Mouse (Mus musculus) layer of hippocampus, postnatal 25 days (tissue): ENCODE data around the gene Madcam1. TPM values are rescaled to one million over a fixed set of nuclear protein-coding genes. Genes with fewer than 3 reads are reported as not detected.

Source experiments
- DNase-seq, 2 experiments: peaks; one replicate each; pipeline ENCODE4 v3.0.0; 2022; ENCODE audit warnings: mixed read lengths in 2 of 2, low spot score in 1 of 2; ENCODE audit errors: extremely low spot score in 1 of 2
- total RNA-seq, 2 experiments: library from RNA; stranded (reverse); gene quantifications; 2 replicates each; pipeline ENCODE4 v1.2.3; 2021

Gene Madcam1
- total RNA-seq, 2 experiments from 2014 or later: not detected

DNA sequence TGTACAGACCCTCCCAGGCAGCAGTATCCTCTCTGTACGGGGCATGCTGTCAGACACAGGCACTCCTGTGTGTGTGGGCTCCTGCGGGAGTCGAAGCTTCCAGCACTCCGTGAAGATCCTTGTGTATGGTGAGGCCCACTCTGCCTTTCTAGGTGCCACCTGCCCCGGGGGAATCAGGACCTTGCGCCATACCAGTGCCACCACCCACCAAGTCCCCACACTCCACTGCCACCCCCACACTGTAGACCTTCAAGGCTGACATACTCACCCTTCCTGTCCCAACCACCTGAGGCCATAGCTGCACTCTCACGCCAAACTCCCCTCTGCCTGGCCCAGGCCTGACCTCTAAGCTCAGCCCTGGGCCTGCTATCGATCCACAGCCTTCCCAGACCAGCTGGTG lies 692 bp downstream of the Madcam1 start:
- DNase-seq: no peak

DNA sequence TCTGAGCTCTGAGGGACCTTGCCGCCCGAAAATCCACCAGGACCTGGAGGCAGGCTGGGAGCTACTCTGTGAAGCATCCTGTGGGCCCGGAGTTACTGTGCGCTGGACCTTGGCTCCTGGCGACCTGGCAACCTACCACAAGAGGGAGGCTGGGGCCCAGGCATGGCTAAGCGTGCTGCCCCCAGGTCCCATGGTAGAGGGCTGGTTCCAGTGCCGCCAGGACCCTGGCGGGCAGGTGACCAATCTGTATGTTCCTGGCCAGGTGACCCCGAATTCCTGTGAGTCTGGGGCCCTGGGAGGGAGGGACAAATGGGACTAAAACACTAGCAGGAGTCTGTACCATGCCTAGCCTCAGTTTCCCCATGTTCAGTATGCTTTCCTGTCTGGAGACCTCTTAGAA lies 2.1 kb downstream of the Madcam1 start:
- no peak for DNase-seq

DNA sequence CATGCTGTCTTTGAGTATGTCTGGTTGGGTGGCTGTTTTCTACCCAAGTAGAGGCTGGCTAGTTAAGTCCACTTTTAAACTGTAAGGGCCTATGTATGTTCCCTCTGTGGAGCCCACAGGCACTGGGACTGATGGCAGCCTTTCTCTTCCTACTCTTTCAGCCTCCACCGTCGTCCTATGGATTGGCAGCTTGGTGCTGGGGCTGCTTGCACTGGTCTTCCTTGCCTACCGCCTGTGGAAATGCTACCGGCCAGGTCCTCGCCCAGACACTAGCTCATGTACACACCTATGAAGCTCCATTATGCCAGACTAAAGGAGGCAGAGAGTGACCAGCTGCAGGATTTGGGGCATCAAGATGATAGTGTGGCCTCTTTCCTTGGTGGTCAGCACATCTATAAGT lies 3.7 kb downstream of the Madcam1 start:
- no peak for DNase-seq

DNA sequence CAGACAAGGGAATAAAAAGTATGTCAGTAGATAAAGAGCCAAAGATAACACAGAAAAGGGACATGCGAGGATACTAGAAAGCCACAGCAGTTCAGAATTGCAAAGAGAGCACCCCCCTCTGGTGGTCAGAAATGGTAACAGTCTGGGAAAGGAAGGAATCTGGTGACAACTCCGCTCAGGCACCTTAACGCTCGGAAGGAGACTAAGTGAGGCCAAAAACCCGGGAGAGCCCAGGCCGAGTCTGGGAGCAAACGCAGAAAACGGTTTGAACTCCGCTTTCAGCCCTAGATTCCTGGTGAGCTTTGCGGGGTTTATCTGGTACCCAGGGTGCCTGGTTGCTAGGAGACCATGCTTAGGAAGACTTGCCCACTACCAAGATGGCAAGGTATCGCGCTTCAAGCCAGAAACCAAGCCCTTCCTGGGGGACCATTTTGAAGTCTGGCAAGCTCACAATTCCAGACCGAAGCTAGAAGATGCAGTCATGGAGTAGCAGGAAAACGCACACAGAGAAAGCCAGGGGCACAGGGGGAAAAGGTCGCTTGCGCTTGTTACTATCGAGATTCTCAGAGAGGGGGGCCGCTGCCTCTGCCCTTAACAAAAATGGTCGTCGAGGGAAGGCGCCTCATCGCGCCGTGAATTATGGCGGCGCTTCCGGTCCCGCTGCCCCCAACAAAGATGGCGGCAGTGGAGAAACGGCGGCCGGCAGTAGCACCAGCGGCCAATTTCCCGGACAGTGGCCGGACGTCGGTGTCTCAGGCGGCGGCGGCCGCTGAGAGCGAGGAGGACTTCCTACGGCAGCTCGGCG lies 4.6 kb downstream of the Madcam1 start, which contains the start of gene Tpgs1:
Tpgs1 (plus strand) TSS at position 599 of the 805 bp plus-strand sequence.
- peak; percentile 82 to 95 for DNase-seq

DNA sequence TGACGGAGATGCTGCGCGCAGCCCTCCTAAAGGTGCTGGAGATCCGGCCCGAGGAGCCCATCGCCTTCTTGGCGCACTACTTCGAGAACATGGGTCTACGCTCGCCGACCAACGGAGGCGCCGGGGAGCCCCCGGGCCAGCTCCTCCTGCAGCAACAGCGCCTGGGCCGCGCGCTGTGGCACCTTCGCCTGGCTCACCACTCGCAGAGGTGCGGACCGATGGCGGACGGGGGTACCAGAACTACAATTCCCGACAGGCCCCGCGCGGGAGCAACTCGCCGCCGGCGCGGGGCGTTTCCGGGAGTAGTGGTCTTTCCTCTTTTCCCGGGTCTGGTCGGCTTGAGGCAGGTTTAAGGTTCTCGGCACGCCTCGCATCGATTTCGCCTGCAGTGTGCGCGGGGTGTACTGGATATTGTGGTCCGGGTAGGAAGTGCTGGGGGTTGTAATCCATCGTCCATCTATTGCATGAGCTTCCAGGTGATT lies 5.3 kb downstream of the Madcam1 start:
- DNase-seq: peak; percentile 72 to 85

DNA sequence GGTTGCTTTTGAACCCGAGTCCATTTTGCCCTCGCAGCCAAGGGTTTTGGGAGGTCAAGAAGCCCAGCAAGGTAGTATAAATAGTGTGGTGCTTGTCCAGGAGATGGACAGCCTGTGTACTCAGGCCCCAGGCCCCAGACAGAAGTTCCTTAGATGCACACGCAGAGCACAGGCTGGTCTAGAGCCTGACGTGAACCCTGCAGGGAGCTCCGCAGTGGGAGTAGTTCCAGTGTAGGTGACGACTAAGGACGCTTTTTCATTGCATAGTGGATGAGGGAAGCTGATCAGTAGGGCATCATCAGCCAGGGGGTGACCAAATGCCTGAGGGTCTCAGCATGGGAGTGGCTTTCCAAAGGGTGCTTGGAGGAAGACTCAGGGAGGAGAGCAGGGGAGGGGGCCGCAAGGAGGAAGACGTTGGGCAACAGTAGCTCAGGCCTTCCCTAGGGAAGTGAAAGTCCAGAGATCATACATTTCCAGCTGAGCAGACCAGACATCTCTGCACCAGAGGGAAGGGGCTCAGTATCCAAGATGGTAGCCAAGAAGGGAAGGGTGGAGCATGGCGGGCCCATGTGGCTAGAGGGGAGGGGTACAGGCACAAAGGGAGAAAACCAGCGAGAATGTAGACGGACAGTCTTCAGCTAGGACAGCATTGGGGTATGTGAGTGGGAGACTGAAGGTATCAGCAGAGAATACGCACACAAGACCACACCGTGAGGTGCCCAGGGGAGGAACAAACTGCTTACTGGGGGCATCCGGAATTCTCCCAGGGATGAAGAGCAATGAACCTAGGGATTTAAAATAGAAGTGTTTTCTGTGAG lies 5.9 kb downstream of the Madcam1 start:
- DNase-seq: no peak

DNA sequence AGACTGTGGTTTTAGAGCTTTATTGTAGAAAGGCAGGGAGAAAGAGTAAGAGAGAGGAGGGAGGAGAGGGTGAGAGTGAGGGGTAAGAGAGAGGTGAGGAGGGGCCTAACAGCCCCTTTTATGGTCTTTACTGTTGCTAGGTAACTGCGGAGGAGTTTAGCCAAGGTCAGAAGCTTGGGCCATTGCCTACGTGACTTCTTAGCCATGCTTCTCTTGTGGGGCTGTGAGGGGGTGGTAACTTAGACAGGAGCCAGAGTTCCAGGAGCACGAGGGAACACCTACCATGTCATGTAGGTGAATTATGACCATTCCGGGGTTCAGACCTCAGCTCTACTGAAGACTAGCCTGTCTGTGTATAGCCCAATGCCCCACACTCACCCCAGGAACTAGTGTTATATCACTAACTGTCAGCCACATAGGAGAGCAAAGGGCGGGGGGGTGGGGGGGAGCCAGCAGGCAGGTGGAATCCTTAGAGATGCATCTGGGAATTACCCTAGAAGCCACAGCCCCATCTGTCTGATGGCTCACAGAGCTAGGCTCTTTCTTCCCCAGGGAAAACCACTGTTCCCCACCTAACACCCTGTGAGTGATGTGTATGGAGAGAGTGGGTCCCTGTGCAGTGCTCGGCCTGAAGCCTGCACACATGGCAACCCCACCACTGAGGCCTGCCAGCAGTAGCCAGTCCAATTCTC lies 7.2 kb downstream of the Madcam1 start:
- DNase-seq: no peak

DNA sequence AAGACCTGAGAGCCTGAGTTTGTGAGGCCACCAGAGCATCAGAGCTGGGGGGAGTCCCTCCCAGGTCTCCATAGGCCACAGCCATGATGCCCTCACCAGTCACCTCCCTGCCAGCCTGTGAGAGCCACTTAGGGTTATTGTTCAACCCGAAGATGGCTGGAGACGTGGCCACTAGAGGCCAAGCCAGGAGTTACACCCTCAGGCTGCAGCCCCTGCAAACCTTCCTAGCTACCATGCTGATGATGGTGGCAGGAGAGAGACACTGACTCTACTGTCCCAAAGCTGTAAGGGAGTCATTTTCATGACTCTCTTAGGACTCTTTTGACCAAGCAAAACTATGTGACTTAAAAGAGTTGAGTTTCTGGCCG lies 7.7 kb downstream of the Madcam1 start:
- DNase-seq: no peak

DNA sequence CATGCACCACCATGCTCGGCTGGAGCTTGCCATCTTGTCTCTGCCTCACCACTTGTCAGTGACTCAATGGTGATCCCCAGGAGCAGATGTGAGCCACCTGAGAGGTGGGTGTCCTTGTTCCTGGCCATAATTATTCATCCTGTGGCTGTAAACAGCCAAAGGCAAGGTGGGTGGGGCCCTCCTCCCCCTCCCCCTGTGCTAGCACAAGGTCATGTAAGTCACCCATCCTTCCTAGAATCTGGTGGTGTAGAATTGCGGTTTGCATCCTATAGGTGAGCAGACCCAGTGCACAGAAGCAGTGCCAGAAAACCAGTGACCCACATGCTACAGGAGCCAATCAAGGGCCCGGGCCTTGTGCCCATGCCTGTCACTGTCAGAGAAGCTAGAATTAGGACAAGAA lies 8.7 kb downstream of the Madcam1 start:
- no peak for DNase-seq

DNA sequence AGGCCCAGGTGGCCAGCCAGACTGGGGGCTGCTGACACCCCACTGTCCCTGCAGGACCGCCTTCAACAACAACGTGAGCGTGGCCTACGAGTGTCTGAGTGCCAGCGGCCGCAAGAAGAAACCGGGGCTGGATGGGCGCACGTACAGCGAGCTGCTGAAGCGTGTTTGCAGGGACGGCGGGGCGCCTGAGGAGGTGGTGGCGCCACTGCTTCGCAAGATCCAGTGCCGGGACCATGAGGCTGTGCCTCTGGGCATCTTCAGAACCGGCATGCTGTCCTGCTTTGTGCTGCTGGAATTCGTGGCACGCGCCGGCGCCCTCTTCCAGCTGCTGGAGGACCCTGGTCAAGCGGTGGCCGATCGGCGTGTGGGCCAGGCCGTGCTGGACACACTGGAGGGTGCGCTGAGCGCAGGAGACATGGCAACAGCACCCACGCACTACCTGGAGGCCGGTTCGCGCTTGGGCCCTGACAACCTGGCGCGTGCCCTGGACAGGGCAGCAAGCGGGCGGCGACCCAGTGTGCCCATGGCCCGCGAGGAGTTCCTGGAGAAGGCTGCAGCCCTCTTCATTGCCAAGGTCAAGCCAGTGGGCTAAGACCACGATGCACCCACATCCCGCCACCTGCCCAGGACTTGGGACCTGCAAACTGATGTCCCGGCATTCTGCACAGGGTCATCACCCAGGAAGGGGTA lies 11.1 kb downstream of the Madcam1 start:
- no peak for DNase-seq

DNA sequence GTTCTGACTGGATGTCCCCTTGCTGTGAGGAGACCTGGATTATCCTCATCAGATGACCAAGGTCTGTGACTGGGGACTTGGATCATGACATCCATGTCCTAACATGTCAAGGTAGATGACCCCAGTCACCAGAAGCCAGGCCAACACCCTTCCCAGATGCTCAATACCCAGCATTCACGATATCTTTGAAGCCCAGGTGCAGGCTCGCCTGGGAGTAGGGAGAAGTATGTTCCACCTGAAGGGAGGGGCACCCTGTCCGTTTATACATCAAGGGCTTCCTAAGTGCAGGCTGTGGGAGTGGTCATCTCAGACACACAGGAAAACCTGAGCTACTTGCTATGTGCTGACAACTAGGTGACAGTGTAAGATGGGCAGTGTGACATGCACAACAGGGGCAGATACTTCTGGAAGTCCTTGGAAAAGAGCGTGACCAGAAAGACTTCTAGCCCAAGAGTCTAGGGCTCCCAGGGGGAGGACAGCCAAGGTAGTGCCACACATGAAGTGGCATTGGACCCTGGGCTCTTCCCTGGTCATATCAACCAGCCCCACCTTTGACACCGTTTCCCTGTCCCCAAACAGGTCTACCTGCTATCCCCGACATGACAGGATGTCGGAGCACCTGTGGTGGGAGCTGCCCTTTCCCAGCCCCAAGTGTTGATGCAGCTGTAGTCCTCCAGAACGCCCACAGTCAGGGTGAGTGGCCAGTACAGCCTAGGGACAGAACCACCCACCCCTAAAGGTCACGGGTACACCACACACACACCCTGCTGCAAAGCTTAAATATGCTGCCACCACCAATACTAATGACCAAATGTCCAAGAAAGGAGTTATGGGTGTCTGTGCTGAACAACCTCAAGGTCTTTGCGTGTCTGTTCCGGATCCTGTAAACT lies 16.5 kb downstream of the Madcam1 start:
- DNase-seq: no peak

DNA sequence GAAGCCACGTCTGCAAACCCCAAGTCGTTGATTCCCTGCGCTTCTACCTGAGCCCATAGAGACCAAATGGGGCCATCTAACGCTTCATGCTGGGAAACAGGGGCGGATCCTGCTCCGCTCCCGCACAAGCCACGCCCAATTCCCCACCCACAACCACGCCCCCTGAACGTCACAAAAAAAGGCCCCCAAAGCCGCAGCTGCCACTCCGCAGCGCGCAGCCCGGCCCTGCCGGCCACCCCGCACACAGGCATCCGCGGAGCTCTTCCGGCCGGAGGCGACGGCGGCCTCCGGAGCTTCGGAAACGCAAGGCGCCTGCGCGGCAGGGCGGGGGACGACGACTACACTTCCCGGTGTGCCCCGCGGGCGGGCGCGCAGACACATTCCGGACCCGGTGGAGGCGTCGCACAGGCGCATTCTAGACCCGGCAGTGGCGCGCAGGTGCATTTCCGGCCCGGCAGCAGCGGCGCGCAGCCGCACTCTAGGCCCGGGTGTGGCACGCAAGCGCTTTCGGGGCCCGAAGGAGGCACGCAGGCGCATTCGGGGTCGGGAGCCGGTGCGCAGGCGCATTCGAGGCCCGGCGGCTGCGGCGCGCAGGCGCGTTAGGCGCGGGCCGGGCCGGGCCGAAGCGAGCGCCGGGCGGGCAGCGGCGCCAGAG lies 17.4 kb downstream of the Madcam1 start, which contains the start of gene Cdc34:
Cdc34 (plus strand) TSS at position 605 of the 655 bp plus-strand sequence.
- DNase-seq: peak; percentile 97

DNA sequence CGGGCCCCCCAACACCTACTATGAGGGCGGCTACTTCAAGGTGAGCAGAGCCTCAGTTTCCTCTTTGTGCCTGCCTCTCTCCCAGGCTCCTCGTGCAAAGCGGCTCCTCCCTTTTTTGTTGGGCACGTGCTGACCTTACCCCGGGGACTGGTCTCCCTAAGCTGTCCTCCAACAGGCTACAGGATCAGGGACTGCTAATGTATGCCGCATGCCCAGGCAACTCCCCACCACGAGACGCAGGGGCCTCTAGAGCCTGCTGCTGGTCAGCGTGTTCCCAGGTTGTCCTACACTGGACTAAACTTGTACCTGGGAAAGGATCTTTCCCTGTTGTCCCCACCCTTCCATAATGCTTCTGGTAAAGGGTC lies 18.2 kb downstream of the Madcam1 start:
- no peak for DNase-seq

DNA sequence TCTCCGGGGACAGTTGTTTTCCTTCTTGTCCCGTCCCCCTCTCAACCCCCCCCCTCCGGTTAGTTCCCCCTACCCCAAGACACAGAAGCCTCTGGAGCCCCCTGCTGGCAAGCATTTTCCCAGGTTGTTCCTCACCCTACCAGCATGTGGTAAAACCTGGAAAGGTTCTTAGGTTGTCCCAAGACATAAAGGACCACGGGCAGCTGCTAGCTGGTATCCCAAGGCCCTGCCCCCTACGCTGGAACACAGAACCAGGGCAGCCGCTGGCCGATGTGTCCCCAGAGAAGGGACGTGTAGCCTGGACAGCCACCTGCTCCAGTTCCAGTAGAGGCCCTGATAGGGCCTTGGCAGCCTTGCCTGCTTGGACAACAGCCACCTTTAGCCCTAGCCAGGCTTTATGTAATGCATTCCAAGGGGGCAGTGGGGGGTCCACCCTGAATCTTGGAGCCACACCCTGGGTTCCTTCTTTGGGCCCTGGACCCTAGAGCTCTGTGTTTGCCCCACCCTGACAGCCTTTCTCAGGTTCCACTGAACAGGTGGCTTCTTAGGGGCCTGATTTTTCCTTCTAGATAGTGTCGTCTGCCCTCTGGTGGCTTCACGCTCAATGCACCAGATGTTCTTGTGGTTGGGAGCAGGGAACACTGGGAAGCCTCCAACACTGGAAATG lies 18.7 kb downstream of the Madcam1 start:
- peak in 1 of 2 experiments; percentile 61 for DNase-seq

DNA sequence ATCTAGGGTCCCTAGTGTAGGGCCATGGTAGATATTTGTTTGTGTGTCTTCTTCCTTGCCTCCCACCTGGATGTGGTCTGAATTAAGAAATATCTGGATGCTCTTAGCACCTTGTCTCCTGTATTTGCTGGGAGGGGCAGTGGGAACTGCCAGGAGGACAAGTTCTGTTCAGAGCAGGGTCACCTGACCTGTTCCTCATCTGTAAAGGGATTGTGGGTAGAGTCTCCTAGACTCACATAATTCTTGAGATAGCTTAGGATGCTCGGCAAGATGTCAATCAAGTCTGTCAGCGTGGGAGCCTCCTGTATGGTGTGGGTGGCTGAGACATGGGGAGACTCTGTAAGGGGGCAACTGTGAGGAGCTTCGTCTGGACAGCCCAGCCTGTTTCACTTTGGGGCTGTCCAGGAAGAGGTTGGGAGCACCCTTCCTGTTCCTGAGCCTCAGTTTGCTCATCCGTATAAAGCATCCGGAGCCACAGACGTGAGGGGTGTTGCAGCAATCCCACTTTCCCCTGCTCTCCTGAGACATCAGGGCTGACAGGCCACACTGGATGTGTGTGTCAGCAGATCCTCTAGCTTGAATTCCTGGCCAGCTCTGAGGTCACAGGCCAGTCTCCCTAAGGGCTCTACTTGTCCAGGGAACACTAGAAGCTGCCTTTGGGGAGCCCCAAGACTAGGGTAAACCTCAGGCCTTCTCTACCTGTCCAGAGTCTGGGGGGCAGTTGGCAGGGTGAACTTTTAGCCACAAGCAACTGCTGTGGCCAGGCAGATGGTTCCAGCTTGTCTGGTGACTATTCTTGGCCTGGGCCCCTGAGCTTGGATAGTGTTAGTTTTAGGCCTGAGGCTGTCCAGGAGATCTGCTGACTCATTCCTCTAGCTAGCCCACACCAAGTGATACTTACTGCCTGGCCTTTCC lies 19.6 kb downstream of the Madcam1 start:
- DNase-seq: no peak

DNA sequence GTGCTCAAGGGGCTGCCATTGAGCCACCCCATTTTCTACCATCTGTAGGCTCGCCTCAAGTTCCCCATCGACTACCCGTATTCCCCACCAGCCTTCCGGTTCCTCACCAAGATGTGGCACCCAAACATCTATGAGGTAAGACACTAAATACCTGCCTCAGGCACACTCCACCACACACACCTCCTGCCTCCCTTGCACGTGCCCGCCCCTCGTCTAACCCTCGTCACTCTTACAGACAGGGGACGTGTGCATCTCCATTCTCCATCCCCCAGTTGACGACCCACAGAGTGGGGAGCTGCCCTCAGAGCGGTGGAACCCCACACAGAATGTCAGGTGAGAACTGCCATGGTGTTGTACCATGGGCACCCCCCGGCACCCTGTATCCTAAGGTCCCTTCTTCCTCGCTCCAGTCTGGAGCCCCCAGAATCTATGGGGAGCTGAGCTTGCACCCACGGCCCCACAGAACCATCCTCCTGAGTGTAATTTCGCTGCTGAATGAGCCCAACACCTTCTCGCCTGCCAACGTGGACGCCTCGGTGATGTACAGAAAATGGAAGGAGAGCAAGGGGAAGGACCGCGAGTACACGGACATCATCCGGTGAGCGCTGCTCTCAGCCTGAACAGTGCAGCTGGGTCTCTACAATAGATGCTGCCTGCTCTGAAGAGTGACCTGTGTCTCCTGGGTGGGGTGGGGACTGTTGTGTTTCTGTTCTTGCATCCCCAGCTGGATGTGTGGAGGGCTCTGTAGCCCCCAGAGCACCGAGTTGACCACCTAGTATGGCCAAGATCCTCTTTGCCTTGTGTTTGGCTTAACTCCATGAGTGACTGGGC lies 20.6 kb downstream of the Madcam1 start:
- DNase-seq: no peak
